Mouse (Mus musculus) MEL (cell line): Measurements from ENCODE around the gene Psmg3. TPM values are rescaled to one million over a fixed set of nuclear protein-coding genes. Genes with fewer than 3 reads are reported as not detected.

Experiments used
- DNase-seq: peaks from one replicate; pipeline ENCODE4 v3.0.0; 2011; ENCODE audit warnings: low read depth, low spot score
- H3K27ac ChIP-seq: 2 replicates; pipeline ENCODE4 v1.5.1; 2012; ENCODE audit warnings: low read depth, mild to moderate bottlenecking, control low read depth, low read length, moderate library complexity; ENCODE audit not compliant: control insufficient read depth
- H3K27me3 ChIP-seq, 2 experiments: fragments of 150-350 bp in 1 of 2; sonication (generic) in 1 of 2; 2 replicates each; pipeline ENCODE4 v1.6.1; 2012; ENCODE audit warnings: low read length in 2 of 2, mild to moderate bottlenecking in 2 of 2, improper control_type of control experiment in 1 of 2, moderate library complexity in 1 of 2; ENCODE audit not compliant: insufficient read depth in 2 of 2, control insufficient read depth in 1 of 2
- H3K36me3 ChIP-seq, 2 experiments: 2 replicates each; pipeline ENCODE4 v1.6.1; 2012 to 2014; ENCODE audit warnings: low read length in 2 of 2, improper control_type of control experiment in 1 of 2, inconsistent platforms in 1 of 2, mild to moderate bottlenecking in 1 of 2; ENCODE audit not compliant: insufficient read depth in 2 of 2, control insufficient read depth in 1 of 2
- H3K4me1 ChIP-seq, 2 experiments: fragments of 150-350 bp in 1 of 2; sonication (generic) in 1 of 2; 2 replicates each; pipeline ENCODE4 v1.6.1; 2012; ENCODE audit warnings: low read length in 2 of 2, improper control_type of control experiment in 1 of 2, mild to moderate bottlenecking in 1 of 2; ENCODE audit not compliant: insufficient read depth in 2 of 2, control insufficient read depth in 1 of 2
- H3K4me3 ChIP-seq, 2 experiments: fragments of 150-350 bp in 1 of 2; sonication (generic) in 1 of 2; 2 replicates each; pipeline ENCODE4 v1.5.1; 2012; ENCODE audit warnings: low read depth in 2 of 2, low read length in 2 of 2, mild to moderate bottlenecking in 2 of 2, moderate library complexity in 2 of 2, control low read depth in 1 of 2, improper control_type of control experiment in 1 of 2; ENCODE audit not compliant: control insufficient read depth in 1 of 2, insufficient read depth in 1 of 2
- H3K79me2 ChIP-seq: 2 replicates; pipeline ENCODE4 v1.6.1; 2012; ENCODE audit warnings: mild to moderate bottlenecking, low read length, moderate library complexity; ENCODE audit not compliant: control insufficient read depth, poor library complexity, insufficient read depth
- H3K9ac ChIP-seq: 2 replicates; pipeline ENCODE4 v1.6.1; 2012; ENCODE audit warnings: low read depth, mild to moderate bottlenecking, control low read depth, low read length, moderate library complexity; ENCODE audit not compliant: control insufficient read depth, poor library complexity, severe bottlenecking
- H3K9me3 ChIP-seq: fragments of 150-350 bp; sonication (generic); replicated peaks from 2 replicates; pipeline ENCODE4 v1.6.1; 2012; ENCODE audit warnings: mild to moderate bottlenecking, low read length, improper control_type of control experiment, moderate library complexity; ENCODE audit not compliant: insufficient read depth
- CHD1 ChIP-seq: IDR thresholded peaks from 2 replicates; pipeline ENCODE4 v1.6.1; 2012; ENCODE audit warnings: low read depth, mild to moderate bottlenecking, inconsistent platforms, low read length, improper control_type of control experiment
- CTCF ChIP-seq, 3 experiments: IDR thresholded peaks in 2 of 3; conservative IDR thresholded peaks in 1 of 3; 2 replicates each; pipeline ENCODE4 v1.5.1; 2011 to 2012; ENCODE audit warnings: low read length in 3 of 3, low read depth in 2 of 3, mild to moderate bottlenecking in 2 of 3, improper control_type of control experiment in 1 of 3, inconsistent platforms in 1 of 3, mixed read lengths in 1 of 3, moderate library complexity in 1 of 3; ENCODE audit not compliant: control insufficient read depth in 1 of 3, insufficient read depth in 1 of 3, poor library complexity in 1 of 3, severe bottlenecking in 1 of 3
- E2F4 ChIP-seq: IDR thresholded peaks from 2 replicates; pipeline ENCODE4 v1.6.1; 2011; ENCODE audit warnings: low read depth, low read length, improper control_type of control experiment, borderline replicate concordance
- EP300 ChIP-seq, 2 experiments: IDR thresholded peaks; 2 replicates each; pipeline ENCODE4 v1.6.1; 2011; ENCODE audit warnings: improper control_type of control experiment in 2 of 2, low read length in 2 of 2, low read depth in 1 of 2, mild to moderate bottlenecking in 1 of 2
- ETS1 ChIP-seq: IDR thresholded peaks from 2 replicates; pipeline ENCODE4 v1.6.1; 2012; ENCODE audit warnings: low read depth, mild to moderate bottlenecking, inconsistent platforms, low read length, improper control_type of control experiment, moderate library complexity
- GATA1 ChIP-seq: IDR thresholded peaks from 2 replicates; pipeline ENCODE4 v1.6.1; 2011; ENCODE audit warnings: low read depth, low read length, improper control_type of control experiment
- HCFC1 ChIP-seq: IDR thresholded peaks from 2 replicates; pipeline ENCODE4 v1.6.1; 2012; ENCODE audit warnings: low read depth, mild to moderate bottlenecking, inconsistent platforms, low read length, improper control_type of control experiment, moderate library complexity
- JUND ChIP-seq: IDR thresholded peaks from 2 replicates; pipeline ENCODE4 v1.6.1; 2011; ENCODE audit warnings: low read depth, mild to moderate bottlenecking, improper control_type of control experiment, low read length
- MAZ ChIP-seq: IDR thresholded peaks from 2 replicates; pipeline ENCODE4 v1.6.1; 2012; ENCODE audit warnings: low read depth, mild to moderate bottlenecking, inconsistent platforms, low read length, improper control_type of control experiment
- MXI1 ChIP-seq: IDR thresholded peaks from 2 replicates; pipeline ENCODE4 v1.6.1; 2011; ENCODE audit warnings: mild to moderate bottlenecking, low read depth, low read length, improper control_type of control experiment
- NELFE ChIP-seq: IDR thresholded peaks from 2 replicates; pipeline ENCODE4 v1.6.1; 2011; ENCODE audit warnings: low read depth, low read length, improper control_type of control experiment
- POLR2AphosphoS5 ChIP-seq: IDR thresholded peaks from 2 replicates; pipeline ENCODE4 v1.6.1; 2012; ENCODE audit warnings: low read depth, borderline replicate concordance, mild to moderate bottlenecking, inconsistent platforms, low read length, moderate library complexity, mixed read lengths
- RAD21 ChIP-seq: IDR thresholded peaks from 2 replicates; pipeline ENCODE4 v1.6.1; 2011; ENCODE audit warnings: mild to moderate bottlenecking, low read depth, low read length, improper control_type of control experiment
- RCOR1 ChIP-seq: IDR thresholded peaks from 2 replicates; pipeline ENCODE4 v1.6.1; 2012; ENCODE audit warnings: low read depth, mild to moderate bottlenecking, inconsistent platforms, low read length, improper control_type of control experiment
- SIN3A ChIP-seq: IDR thresholded peaks from 2 replicates; pipeline ENCODE4 v1.6.1; 2012; ENCODE audit warnings: low read length, improper control_type of control experiment, inconsistent platforms
- SMC3 ChIP-seq: IDR thresholded peaks from 2 replicates; pipeline ENCODE4 v1.6.1; 2011; ENCODE audit warnings: low read depth, low read length, improper control_type of control experiment
- TCF12 ChIP-seq: IDR thresholded peaks from 2 replicates; pipeline ENCODE4 v1.6.1; 2014; ENCODE audit warnings: low read depth, mild to moderate bottlenecking, inconsistent platforms, low read length, improper control_type of control experiment, moderate library complexity
- UBTF ChIP-seq: IDR thresholded peaks from 2 replicates; pipeline ENCODE4 v1.6.1; 2012; ENCODE audit warnings: low read depth, mild to moderate bottlenecking, inconsistent platforms, low read length, improper control_type of control experiment, moderate library complexity, borderline replicate concordance; ENCODE audit not compliant: insufficient read depth
- USF1 ChIP-seq: IDR thresholded peaks from 2 replicates; pipeline ENCODE4 v1.6.1; 2014; ENCODE audit warnings: low read depth, mild to moderate bottlenecking, inconsistent platforms, low read length, improper control_type of control experiment, moderate library complexity
- ZC3H11A ChIP-seq: IDR thresholded peaks from 2 replicates; pipeline ENCODE4 v1.6.1; 2012; ENCODE audit warnings: low read depth, mild to moderate bottlenecking, inconsistent platforms, low read length, improper control_type of control experiment
- polyA plus RNA-seq, 2 experiments: library from polyadenylated mRNA; stranded (reverse) in 1 of 2; unstranded in 1 of 2; fragments of >175 nt in 1 of 2; fragments of >200 nt in 1 of 2; gene quantifications; 2 replicates each; pipeline versions ENCODE4 v1.2.1 to v1.2.4; 2012; ENCODE audit warnings: low replicate concordance in 2 of 2, low read depth in 1 of 2; ENCODE audit not compliant: insufficient read length in 2 of 2, insufficient read depth in 1 of 2, missing spikeins in 1 of 2
- total RNA-seq: library from RNA; depleted of rRNA; stranded (reverse); fragments of 300-350 nt; gene quantifications from 2 replicates; pipeline ENCODE4 v1.2.3, GENCODE M21; 2012

Gene Psmg3
- total and polyA plus RNA-seq, 3 experiments: 75.4 to 81.9 TPM; not detected in 1

GRCm38 (mm10) chr5:139791227-139792158 is 35.2 kb downstream of the Psmg3 start, which contains the start of gene Mafk (continued):
- TF ChIP-seq TCF12: peak; percentile 76
- no peak for TF ChIP-seq JUND
- TF ChIP-seq HCFC1: peak; percentile 78
- TF ChIP-seq RAD21: no peak
- no peak for TF ChIP-seq ZC3H11A
- TF ChIP-seq EP300 (IDR thresholded peaks at IDR 0.05; ENCODE audit: low read depth in 1 of 2, low read length in 2 of 2): no peak
- no peak for TF ChIP-seq SMC3
- TF ChIP-seq MXI1: peak; percentile 98
- peak; percentile 97 for TF ChIP-seq SIN3A
- peak; percentile 55 for TF ChIP-seq USF1
- 0 out of 2 replicates have a peak, but pooled peaks have one; percentile 80 for TF ChIP-seq UBTF
- no peak for TF ChIP-seq MAZ
- peak; percentile 55 for TF ChIP-seq ETS1
- no peak for TF ChIP-seq POLR2AphosphoS5
- no peak for TF ChIP-seq CTCF (IDR thresholded peaks at IDR 0.05 in 2 of 3, conservative IDR thresholded peaks at IDR 0.05 in 1 of 3; ENCODE audit: control insufficient read depth in 1 of 3, insufficient read depth in 1 of 3, low read depth in 2 of 3, low read length in 3 of 3, poor library complexity in 1 of 3, severe bottlenecking in 1 of 3)
- TF ChIP-seq RCOR1: no peak
- TF ChIP-seq CHD1: no peak; the same call in 1 of the 2 replicates
- TF ChIP-seq NELFE: peak; percentile 91

GRCm38 (mm10) chr5:139789466-139789865 is 37.2 kb downstream of the Psmg3 start:
- TF ChIP-seq CTCF (IDR thresholded peaks at IDR 0.05 in 2 of 3, conservative IDR thresholded peaks at IDR 0.05 in 1 of 3; ENCODE audit: control insufficient read depth in 1 of 3, insufficient read depth in 1 of 3, low read depth in 2 of 3, low read length in 3 of 3, poor library complexity in 1 of 3, severe bottlenecking in 1 of 3) (peak in 2 of 3 experiments; percentile 2 to 14; a peak in 1 of 6 replicates), HCFC1 (no peak), GATA1 (no peak), E2F4 (no peak)
- Histone ChIP-seq H3K4me3 (no peak overlapping the region), H3K9me3 (no peaks in the 10 kb centered on the region), H3K27ac (no peak overlapping the region), H3K36me3 (peaks cover 0 to 9% of the 10 kb centered on the region in 2 experiments; a peak in 2 of 4 replicates), H3K79me2 (peaks cover 30% of the 10 kb centered on the region), H3K4me1 (peaks cover 6 to 11% of the 10 kb centered on the region in 2 experiments), H3K27me3 (peaks cover 0 to 1% of the 10 kb centered on the region in 2 experiments; a peak in 2 of 4 replicates), H3K9ac (no peak overlapping the region)
- no peak for DNase-seq
